Mouse (Mus musculus) liver, postnatal 0 days (tissue): Measurements from ENCODE around the gene Ube2l6.

Experiments used
- CTCF ChIP-seq: sonication (generic); IDR thresholded peaks from 2 replicates; pipeline ENCODE4 v1.5.1; 2016; ENCODE audit warnings: antibody characterized with exemption, low read depth
- EP300 ChIP-seq: IDR thresholded peaks from 2 replicates; pipeline ENCODE4 v1.6.1; 2016; ENCODE audit warnings: antibody characterized with exemption, low read depth, mild to moderate bottlenecking

DNA sequence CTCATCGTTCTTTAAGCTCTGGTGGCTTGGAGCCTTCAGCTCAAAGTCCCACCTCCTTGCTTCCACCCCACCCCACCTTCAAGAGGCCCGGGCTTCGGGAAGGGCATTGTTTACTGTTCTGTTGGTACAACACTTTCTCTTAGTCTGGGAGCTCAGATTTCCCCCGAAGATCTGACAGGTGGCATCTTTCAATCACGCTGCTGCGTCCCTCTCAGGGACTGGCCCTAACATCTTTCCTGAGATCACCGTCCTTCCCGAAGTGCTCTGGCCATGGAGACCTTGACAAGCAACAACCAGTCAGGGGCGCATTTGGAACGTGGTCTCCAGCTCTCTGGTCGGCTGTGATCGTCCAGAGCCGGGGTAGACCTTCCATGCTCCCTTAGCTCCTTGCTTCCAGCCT lies 23.9 kb downstream of the Ube2l6 start, which contains the start of gene Smtnl1:
- no peak for TF ChIP-seq CTCF
- TF ChIP-seq EP300: no peak
